Mouse (Mus musculus): ENCODE data around the gene Olfr1357. TPM values are rescaled to one million over a fixed set of nuclear protein-coding genes. Genes with fewer than 3 reads are reported as not detected.
"Not testable (repeated sequence)": the region's sequence is repeated elsewhere in the genome, so short reads cannot be mapped to it uniquely, and the experiment has no call there.

Gene Olfr1357
- not detected for total RNA-seq (2021)

GRCm38 (mm10) chr10:78617974-78618373 is at the start of gene Olfr1357:
Gene Olfr1357 (minus strand): TSS chr10:78618074.
- intact Hi-C loops (cut with DNase I) = no loop called here
- no peak for DNase-seq

- intact Hi-C loops (cut with DNase I); DNase-seq: not testable (repeated sequence)
Measured at GRCm38 (mm10) chr10:78666696-78667095, 48.8 kb upstream of the Olfr1357 start.

GRCm38 (mm10) chr10:78664546-78664945 is 46.7 kb upstream of the Olfr1357 start:
- intact Hi-C loops (cut with DNase I) = no loop called here
- DNase-seq = no peak

DNA sequence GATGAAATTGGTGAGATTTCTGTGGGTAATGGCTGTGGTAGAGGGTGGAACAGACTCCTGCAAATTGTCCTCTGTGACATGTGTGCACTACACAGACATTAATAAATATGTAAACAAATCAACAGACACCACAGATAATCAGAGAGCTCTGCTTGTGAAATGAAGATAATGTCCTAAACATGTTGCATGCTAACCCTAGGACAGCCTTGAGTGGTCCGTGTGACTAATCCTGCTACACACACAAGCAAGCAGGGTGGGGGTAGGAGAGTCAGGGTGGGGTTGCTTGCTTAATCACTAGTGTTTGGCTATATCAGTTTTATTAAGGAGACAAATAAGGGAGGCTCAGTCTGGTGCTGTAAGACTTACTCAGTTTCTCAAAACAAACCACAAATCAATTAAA is 43.3 kb upstream of the Olfr1357 start:
- intact Hi-C loops (cut with DNase I) = no loop called here

DNA sequence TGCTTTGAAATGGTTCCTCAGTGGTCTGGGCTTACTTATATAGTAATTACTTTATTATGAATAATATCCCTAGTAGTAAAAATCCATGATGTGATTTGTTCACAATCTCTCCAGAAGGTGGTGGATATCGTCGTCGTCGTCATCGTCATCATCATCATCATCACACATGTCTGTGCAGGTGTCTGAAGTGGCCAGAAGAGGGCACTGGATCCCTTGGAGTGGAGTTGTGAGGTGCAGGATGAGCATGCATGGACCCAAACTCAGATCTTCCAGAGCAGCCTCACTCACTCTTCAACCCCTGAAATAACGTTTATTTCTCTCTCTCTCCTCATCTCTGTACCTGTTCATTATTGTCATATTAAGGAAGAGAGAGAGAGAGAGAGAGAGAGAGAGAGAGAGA is 14.4 kb upstream of the Olfr1357 start:
- intact Hi-C loops (cut with DNase I) = no loop called here
- DNase-seq = no peak

More for the DNA sequence above, 43.3 kb upstream of the Olfr1357 start:
- DNase-seq = no peak

GRCm38 (mm10) chr10:78630194-78630593 is 12.3 kb upstream of the Olfr1357 start:
- intact Hi-C loops (cut with DNase I) = no loop called here
- DNase-seq = no peak

DNA sequence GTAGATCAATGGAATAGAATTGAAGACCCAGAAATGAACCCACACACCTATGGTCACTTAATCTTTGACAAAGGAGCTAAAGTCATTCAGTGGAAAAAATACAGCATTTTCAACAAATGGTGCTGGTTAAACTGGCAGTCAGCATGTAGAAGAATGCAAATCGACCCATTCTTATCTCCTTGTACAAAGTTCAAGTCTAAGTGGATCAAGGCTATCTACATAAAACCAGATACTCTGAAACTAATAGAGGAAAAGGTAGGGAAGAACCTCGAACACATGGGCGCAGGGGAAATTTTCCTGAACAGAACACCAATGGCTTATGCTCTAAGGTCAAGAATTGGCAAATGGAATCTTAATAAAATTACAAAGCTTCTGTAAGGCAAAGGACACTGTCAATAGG is 5.3 kb upstream of the Olfr1357 start:
- DNase-seq; intact Hi-C loops (cut with DNase I): not testable (repeated sequence)

GRCm38 (mm10) chr10:78607602-78608001 is 10.3 kb downstream of the Olfr1357 start:
- no peak for DNase-seq
- intact Hi-C loops (cut with DNase I) = loop anchor here (5.0 kb wide), 1 partner anchor 85 kb away; no protein-coding TSS in a partner anchor

DNA sequence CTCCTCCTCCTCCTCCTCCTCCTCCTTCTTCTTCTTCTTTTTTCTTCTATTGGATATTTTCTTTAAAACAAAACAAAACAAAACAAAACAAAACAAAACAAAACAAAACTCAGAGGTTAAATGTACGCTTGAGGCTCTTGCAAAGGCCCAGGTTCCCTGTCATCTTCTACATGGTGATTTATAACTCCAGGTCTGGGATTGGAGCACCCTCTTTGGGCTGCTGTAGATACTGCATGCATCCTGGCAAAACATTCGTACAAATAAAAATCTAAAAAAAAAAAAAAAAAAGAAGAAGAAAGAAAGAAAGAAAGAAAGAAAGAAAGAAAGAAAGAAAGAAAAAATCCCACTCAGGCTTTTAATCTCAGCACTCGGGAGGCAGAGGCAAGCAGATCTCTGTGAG is 12.8 kb downstream of the Olfr1357 start:
- peak in 1 of 2 experiments; percentile 54 for DNase-seq
- intact Hi-C loops (cut with DNase I) = loop anchor here (1.0 to 5.0 kb wide), 2 partner anchors 64 to 83 kb away; no protein-coding TSS in a partner anchor

DNA sequence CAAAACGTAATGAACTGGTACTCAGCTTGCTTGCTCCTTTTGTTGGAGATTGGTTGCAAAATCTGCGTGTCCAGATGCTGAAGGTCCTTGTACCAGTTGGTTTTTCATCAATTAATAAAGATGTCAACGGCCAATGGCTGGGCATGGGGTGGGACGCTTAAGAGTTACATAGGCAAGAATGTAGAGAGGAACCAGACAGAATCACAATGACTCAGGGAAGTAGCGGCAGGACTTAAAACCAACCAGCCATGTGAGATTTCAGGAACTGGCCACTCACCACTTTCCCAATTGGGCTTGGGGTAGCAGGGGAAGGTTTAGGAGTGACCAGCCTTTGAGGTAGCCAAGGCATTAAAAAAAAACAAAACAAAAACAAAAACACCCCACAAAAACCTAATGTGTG is 18.0 kb downstream of the Olfr1357 start:
- no peak for DNase-seq
- intact Hi-C loops (cut with DNase I) = loop anchor here (5.0 kb wide), 1 partner anchor 33 kb away; no protein-coding TSS in a partner anchor

DNA sequence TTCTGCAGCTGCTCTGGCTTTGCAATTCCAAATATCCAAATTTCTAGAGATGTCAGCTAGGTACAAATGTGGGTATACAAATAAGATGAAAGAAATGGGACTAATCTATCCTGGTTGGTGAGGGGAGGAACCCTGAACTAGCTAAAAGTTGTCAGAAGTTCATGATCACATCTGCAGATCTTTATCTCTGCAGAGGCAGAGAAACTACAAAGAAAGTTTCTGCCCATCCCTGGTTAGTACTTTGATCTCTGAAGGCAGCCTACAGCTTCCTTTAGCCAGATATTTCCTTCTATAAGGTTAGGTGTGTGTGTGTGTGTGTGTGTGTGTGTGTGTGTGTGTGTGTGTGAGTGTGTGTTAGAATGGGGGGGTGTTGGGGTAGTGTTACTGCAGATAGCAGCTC is 23.3 kb downstream of the Olfr1357 start:
- no peak for DNase-seq
- intact Hi-C loops (cut with DNase I) = loop anchor here (5.0 kb wide), 1 partner anchor 127 kb away; no protein-coding TSS in a partner anchor

DNA sequence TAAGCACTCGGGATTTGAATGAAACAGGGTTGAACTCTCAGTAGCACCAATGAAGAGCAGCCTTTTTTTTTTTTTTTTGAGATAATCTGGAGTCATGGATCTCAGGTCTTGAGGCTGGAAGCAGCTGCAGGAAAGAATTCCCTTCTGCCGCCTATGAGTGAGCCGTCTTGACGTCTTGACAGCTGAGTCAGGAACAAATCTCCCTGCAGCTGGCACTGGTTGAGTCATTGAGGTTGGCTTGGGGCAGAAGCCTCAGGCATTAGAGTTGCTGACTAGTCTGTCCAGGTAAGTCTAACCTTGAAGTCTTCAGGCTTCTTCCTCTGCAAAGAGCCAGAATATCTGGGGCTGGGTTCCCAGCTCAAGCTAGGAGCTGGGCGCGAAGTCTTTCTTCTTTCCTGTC is 23.7 kb downstream of the Olfr1357 start:
- intact Hi-C loops (cut with DNase I) = loop anchor here (5.0 kb wide), 1 partner anchor 127 kb away; no protein-coding TSS in a partner anchor
- DNase-seq = no peak

- DNase-seq = no peak
- intact Hi-C loops (cut with DNase I) = loop anchor here (5.0 kb wide), 1 partner anchor 126 kb away; no protein-coding TSS in a partner anchor
Measured at GRCm38 (mm10) chr10:78593736-78594135, 24.1 kb downstream of the Olfr1357 start.

GRCm38 (mm10) chr10:78592856-78593379 is 25.0 kb downstream of the Olfr1357 start:
- DNase-seq = no peak
- intact Hi-C loops (cut with DNase I) = loop anchor here (5.0 kb wide), 1 partner anchor 126 kb away; no protein-coding TSS in a partner anchor

DNA sequence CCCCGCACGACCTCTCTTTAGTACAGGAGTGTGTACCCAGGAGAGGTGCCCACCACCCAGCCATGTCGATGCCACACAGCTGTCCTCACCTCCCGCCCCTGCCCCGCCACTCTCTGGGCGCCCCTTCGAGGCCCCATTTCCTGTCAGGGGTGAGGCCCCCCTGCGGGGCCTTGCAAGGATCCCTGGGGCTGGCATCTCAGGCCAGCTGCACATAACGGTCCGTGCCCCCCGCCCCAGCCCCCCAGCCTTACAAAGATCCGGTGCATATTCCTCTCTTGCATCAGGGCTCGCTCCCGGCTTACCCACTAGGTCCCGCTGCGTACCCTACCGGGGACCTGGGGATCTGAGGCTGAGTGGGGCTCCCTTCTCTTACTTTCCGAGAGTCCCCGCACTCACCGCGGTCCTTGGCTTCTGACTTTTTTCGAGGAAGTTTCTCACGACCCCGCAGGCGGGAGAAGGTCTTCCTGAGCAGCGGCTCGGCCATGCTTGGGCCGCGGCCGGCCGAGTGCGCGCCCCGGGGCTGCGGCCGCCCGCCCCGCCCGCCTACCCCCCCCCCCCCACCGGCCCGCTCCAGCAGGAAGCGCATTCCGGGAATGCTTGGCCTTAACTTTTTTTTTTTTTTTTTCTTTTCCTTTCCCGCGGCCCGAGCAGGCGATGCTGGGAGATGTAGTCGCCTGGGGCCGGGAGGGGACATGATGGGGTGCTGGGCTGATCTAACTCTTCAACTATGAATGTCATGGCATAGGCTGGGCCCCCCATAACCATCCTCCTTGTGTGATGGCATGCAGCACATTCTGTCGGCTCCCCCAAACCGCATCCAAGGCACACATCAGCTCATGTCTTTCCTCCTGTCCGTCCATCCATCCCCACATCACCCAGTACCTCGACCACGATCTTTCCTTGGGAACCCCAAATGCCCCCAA is 26.2 kb downstream of the Olfr1357 start, which contains the start of gene Syde1:
TSS of gene Syde1 (minus strand) at position 559 of the 923 bp plus-strand sequence.
- DNase-seq = peak; percentile 69 to 79
- intact Hi-C loops (cut with DNase I) = loop anchor here (1.0 to 5.0 kb wide), 2 partner anchors 16 to 124 kb away; no protein-coding TSS in a partner anchor

GRCm38 (mm10) chr10:78590744-78591143 is 27.1 kb downstream of the Olfr1357 start:
- DNase-seq = peak; percentile 23 to 37
- intact Hi-C loops (cut with DNase I) = loop anchor here (1.0 to 5.0 kb wide), 2 partner anchors 15 to 123 kb away; no protein-coding TSS in a partner anchor

DNA sequence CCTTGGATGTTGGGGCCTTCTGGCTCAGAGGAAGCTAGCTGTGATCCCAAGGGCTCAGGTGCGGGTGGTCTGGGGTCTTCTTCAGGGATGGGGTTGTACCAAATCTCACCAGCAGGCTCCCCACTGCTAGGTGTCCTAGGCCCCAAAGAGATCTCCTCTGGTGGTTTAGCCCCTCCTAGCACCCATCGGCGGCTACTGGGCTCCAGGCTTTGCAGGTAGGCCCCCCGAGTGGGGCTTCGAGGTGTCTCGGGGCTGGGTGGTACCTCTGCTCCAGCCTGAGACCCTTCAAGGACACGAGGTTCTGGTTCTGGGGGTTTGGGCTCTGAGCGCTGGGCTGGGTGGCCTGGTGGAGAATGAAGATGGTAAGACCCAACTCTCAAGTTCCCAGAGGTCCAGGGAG is 28.0 kb downstream of the Olfr1357 start:
- intact Hi-C loops (cut with DNase I) = loop anchor here (5.0 to 10.0 kb wide), 2 partner anchors 123 to 505 kb away; partner anchors contain the start of gene 2610008E11Rik
- DNase-seq = no peak

DNA sequence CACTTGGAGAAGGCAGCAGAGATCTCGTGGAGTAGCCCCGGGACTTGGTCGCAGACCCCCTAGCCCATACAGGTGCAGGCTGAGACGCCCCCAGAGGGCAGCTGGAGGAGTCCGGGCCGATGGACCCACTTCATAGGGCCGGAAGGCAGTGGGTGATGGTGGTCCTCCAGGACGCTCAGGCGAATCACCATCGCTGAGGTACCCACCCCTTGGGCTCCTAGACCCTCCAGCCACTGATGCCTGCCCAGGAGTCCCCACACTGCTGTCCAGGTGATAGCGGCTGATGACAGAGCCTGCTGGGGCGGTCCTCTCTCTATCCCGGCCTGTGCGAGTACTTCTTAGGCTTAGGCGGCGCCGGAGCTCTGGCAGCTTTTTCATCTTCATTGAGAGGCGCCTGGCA is 28.6 kb downstream of the Olfr1357 start:
- DNase-seq = no peak
- intact Hi-C loops (cut with DNase I) = loop anchor here (10.0 kb wide), 1 partner anchor 506 kb away; the partner anchor contains the start of gene 2610008E11Rik

GRCm38 (mm10) chr10:78586026-78586425 is 31.8 kb downstream of the Olfr1357 start:
- intact Hi-C loops (cut with DNase I) = loop anchor here (10.0 kb wide), 1 partner anchor 509 kb away; the partner anchor contains the start of gene 2610008E11Rik
- DNase-seq = no peak

DNA sequence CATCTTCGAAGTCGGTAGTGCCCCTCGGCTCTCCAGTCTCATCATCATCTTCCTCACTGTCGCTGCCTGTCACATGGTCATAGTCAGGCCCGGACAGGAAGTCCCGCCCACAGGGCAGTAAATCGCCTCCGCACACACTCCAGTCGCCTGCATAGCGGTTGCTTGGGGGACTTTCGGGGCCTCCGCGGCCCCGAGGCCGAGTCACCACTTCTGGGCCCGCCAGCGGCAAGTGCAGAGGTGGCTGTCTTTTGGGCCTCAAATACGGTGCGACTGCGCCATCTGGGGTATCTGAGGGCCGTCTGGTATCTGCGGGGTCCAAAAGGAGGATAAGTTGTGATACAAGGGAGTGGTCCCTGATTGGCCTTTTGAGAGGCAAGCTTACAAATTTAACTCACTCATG is 32.3 kb downstream of the Olfr1357 start:
- DNase-seq = no peak
- intact Hi-C loops (cut with DNase I) = loop anchor here (10.0 kb wide), 1 partner anchor 509 kb away; the partner anchor contains the start of gene 2610008E11Rik

GRCm38 (mm10) chr10:78584996-78585395 is 32.9 kb downstream of the Olfr1357 start:
- intact Hi-C loops (cut with DNase I) = loop anchor here (10.0 kb wide), 1 partner anchor 510 kb away; the partner anchor contains the start of gene 2610008E11Rik
- DNase-seq = no peak

Measured in heart, postnatal 36 days (tissue).